Mouse (Mus musculus): ENCODE results near the gene Stambp. TPM values are rescaled to one million over a fixed set of nuclear protein-coding genes. Genes with fewer than 3 reads are reported as not detected.

Stambp gene
- 6.4 and 7.2 TPM in 2 replicates for polyA plus RNA-seq (2012; rRNA removed)

DNA sequence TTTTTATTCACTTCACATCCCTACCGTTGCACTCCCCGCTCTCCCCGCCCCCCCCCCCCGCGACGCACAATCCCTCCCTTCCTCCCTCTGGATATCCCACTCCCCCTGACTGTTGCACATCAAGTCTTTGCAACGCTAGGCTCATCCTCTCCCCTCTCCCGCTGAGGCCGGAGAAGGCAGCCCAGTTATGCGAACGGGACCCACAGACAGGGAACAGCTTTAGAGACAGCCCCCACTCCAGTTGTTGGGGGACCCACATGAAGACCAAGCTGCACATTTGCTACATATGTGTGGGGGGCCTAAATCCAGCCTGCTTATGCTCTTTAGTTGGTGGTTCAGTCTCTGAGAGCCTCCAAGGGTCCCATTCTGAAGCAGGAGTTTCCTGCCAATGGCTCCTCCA is at the start of gene Stambp:
Gene Stambp (minus strand): TSS at position 59 of the 400 bp plus-strand sequence.

DNA sequence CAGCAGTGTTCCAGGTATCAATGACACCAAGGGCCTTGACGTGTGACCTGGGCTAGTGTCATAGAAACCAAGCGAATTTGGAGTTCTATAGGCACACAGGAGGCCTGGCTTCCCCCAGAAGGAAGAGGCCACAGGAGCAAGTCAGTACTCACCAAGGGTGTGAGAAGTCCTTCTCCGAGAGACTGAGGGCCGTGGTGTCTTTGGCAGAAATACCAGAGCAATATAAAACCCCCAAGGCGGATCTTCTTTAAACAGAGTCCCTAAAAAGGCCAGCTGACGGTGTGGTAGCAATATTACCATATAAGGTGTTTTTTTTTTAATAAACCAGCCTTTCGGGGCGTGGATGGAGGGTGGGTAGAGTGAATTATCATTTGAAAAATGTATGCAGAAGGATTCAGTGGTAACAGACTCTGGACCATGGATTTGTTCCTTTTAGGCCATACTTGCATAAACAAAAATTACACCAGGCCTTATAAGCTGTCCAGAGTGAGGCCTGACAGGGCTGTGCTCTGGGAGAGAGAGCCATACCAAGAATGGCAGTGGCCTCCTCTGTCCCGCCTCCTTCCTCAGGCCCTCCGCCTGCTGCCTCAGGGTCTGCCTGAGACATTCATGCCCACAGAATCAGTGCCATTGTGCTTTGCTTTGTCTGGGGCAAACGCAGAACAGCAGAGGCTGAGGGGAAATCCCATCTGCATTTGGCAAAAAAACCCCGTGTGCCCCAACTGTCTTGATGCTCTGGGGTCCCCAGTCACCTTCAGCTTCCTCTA is 36.3 kb downstream of the Stambp start, which contains the start of gene Actg2:
Gene Actg2 (minus strand): TSS at position 238 of the 767 bp plus-strand sequence.

DNA sequence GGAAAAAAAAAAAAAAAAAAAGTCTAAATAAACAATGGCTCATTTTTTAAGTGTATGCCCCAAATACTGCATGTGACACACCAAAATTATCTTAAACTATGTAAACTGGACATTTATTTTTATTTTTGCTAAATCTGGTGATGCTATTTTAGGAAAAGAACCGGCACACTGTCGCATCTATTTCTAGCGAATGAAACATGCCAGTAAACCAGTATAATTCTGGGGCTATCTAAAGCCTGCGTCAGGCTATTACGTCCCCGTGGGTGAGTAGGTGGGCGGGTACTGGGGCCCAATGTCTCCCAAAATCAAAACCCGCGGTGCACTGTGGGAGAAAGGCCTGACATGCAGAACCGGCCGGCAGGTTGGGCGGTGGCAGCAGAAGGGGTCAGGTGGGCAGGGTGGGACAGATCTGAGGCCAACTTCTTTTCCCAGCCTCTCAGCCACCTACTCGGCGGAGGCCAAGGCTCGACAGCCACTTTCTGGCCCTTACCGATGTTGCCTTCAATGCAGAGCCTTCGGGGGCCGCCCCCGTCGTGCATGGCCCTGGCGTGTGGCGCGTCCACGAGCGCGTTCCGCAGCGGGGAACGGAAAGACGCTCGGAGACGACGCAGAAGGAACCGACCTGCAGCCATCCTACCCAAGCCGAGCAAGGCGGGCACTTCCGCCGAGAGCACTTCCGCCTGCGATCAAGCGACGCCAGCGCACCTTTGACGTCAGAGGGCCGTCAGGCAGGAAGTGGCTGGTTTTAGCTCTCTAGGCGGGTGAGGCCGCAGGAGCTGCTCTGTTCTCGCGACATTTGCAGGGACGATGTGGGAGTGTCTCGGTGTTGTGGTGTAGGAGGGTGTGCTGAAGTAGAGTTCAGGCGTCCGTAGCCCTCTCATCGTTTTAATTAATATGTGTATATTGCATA is 66.0 kb downstream of the Stambp start, which contains the start of gene Dguok:
Gene Dguok (minus strand): TSS at position 712 of the 910 bp plus-strand sequence.

Other genes starting within 250 kb of the Stambp start
- gene Mthfd2, start 246.8 kb downstream of the Stambp start, polyA plus RNA-seq (2012; rRNA removed), result 18.5 and 21.5 TPM in 2 replicates
- gene Mob1a, start 246.7 kb downstream of the Stambp start, polyA plus RNA-seq (2012; rRNA removed), result 19.4 and 21.9 TPM in 2 replicates
- 58.3 and 59.1 TPM in 2 replicates for gene Bola3, start 223.6 kb downstream of the Stambp start, polyA plus RNA-seq (2012; rRNA removed)
- gene Tet3, start 113.6 kb downstream of the Stambp start, polyA plus RNA-seq (2012; rRNA removed), result 2.3 and 3.4 TPM in 2 replicates
- gene Dguok, start 65.8 kb downstream of the Stambp start, polyA plus RNA-seq (2012; rRNA removed), result 19.6 and 21.8 TPM in 2 replicates
- 4.8 and 5.8 TPM in 2 replicates for gene Actg2, start 36.5 kb downstream of the Stambp start, polyA plus RNA-seq (2012; rRNA removed)
- gene Clec4f, start 83.5 kb upstream of the Stambp start, polyA plus RNA-seq (2012; rRNA removed), result 39.7 and 74.4 TPM in 2 replicates
- gene Cd207, start 105.1 kb upstream of the Stambp start, polyA plus RNA-seq (2012; rRNA removed), result 0.90 and 2.2 TPM in 2 replicates
- not detected in 2 replicates for gene Vax2, start 138.5 kb upstream of the Stambp start, polyA plus RNA-seq (2012; rRNA removed)
- gene Atp6v1b1, start 170.3 kb upstream of the Stambp start, polyA plus RNA-seq (2012; rRNA removed), result 0.05 TPM in 1 of 2 replicates, not detected in the other
- not detected in 2 replicates for gene Ankrd53, start 189.9 kb upstream of the Stambp start, polyA plus RNA-seq (2012; rRNA removed)
- gene Tex261, start 203.1 kb upstream of the Stambp start, polyA plus RNA-seq (2012; rRNA removed), result 24.8 and 26.3 TPM in 2 replicates
- 8.8 and 10.3 TPM in 2 replicates for gene Nagk, start 222.3 kb upstream of the Stambp start, polyA plus RNA-seq (2012; rRNA removed)

Data from liver, embryonic 18 days (tissue).